Mouse (Mus musculus) lung, adult 18-20 months (tissue): ENCODE measurements at regions not wholly inside any gene's neighbourhood (a gene's known extent, or its start where the extent isn't known, plus 50 kb on each side); places are given as distances from the start of the nearest gene placed in this dataset.

Experiments used
- DNase-seq, 2 experiments: peaks; one replicate each; pipeline ENCODE4 v3.0.0; 2022; ENCODE audit warnings: mixed read lengths in 2 of 2

DNA sequence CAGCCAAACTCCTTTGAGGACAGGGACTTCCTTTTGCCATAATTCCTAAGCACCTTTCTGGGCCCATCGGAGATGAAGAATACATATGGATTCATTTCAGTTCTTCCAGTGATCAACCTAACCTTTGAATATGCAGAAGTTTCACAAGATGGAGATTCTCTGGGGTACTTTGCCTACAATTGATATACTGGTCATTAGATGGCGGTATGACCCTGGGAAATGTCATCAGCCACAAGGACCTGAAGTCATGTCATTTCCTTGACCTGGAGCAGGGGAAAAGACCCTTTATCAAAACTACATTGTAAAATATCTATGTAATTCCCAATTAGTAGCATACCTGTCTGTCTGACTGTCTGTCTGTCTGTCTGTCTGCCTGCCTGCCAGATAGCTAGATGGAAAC lies 164.0 kb upstream of the Slc24a3 start:
- DNase-seq: no peak

DNA sequence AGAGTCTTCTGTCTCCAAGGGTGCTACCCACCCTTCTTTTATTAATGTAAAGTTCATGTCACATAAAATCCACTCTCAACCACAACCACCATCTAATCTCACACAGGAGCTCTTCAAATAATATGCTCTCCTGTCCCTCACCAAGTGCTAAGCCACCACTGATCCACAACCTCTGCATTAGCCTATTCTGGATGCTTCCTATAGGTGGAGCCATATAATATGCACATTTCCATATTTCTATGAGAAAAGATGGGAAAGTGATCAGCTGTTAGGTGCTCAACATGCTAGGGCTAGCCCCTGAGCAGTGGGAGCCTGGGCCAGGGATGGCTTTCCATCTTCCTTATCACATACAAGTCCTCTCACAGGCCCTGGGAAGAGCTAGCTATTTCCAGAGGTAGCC lies 156.9 kb upstream of the Slc24a3 start:
- DNase-seq: no peak

DNA sequence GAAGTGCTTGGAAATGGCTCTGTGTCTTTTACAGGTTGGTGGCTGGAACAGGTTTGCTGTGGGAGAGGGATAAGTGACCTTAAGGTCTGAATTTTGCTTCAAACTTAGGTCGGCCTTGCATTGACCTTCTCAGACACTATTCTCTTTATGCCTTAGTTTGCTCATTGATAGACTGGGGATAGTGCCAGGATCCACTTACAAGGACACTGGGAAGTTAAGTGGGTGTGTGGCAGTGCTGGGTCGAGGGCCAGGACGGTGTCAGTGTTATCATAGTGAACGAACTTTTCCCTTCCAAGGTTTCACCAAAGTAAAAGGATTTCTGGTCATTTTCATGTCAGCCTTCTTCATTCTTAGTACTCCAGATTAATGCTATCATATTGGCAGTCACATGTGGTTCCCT lies 156.3 kb upstream of the Slc24a3 start:
- no peak for DNase-seq

GRCm38 (mm10) chr2:145015951-145016350 lies 151.6 kb upstream of the Slc24a3 start:
- no peak for DNase-seq

GRCm38 (mm10) chr2:145016939-145017338 lies 150.6 kb upstream of the Slc24a3 start:
- no peak for DNase-seq

DNA sequence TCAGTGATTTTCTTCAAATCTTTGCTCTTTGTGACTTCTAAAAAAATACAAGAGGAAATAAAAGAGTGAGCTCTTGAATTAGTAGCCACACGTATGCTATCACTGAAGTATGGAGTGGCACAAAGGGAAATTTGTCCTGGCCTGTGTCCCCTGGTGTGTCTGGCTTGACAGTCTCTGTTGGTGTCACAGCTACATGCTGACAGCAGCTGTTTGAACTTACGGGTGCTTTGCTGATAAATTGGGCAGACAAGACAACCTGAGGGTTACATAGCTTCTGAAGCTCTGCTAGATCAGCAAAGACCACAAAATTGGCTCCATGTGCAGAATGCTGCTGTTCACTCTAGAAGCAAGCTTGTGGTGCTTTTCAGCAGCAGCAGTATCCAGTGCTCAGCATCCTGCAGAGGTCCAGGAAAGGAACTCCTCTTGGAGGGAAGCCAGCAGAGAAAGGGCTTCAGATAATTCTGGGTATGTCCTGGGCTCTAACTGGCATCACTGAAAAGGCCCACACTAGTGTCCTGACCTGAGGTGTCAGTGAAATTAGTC lies 149.9 kb upstream of the Slc24a3 start:
- DNase-seq: no peak

DNA sequence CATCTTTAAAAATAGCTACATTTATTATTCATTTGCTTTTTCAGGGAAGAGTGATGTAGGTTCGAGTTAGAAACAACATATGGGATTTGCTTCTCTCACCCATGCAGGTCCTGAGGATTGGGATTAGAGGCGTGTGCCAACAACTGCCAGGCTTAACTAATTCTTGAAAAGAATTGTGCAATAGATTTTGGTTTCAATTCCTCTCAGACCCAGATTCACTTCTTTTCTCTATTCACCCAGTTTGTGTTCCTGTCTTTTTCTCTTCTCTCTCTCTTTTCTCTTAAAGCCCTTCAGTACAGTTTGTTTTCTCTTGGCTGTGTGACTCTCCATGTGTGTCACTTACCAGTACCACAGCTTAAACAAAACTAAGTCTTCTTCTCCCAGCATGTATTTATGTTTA lies 119.8 kb upstream of the Slc24a3 start:
- DNase-seq: peak in 1 of 2 experiments; percentile 1

DNA sequence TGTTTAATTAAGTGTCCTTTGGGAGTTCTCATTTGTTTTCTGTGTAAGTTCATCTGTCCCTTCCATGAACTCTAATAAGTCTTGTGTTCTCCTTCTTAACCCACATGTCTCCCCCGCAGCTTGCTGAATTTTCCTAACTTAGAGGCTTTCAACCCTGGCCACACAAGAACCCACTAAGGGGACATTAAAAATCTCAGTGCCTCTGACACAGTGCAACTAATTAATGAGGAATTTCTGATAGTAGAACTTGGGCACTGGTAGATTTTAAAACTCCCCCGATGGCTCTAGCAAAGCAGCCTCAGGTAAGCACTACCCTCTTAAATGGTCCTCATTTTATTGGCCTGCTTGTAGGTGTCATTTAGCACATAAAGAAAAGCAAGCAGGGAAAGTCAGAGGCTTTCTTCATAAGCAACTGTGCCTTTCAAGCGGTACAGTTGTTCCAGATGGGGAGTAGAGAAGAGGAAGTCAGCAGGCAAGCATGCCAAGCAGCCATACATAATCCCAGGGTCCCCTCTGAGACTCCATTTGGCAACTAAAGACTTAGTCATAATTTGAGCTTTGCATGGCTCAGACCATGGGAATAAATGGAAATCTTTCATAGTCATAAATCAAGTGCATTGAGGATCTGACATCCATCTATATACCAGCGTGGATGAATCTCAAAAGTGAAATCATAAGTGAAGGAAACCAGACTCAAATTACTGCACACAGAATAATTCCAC lies 117.7 kb upstream of the Slc24a3 start:
- DNase-seq: no peak

DNA sequence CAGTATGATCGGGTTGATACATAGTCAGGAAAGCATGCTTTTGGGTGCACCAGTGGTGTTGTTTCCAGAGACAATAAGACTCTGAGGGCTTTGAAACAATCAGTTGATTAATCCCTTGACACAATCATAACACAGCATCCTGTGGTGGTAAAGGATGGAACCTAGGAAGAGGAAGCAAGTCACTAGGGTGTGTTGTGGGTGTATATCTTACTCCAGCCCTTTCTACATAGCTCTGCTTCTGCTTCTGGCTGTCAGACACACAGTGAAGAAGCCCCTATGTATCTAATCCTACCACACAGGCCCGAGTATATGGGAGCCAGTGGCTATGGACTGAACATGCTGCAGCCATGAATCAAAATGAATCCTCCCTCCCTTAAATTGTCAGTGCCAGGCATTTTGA lies 115.1 kb upstream of the Slc24a3 start:
- no peak for DNase-seq

- DNase-seq: no peak
These were observed 111.3 kb upstream of the Slc24a3 start for GRCm38 (mm10) chr2:145056219-145056618.

- no peak for DNase-seq
These were observed 110.8 kb upstream of the Slc24a3 start for GRCm38 (mm10) chr2:145056762-145057161.

DNA sequence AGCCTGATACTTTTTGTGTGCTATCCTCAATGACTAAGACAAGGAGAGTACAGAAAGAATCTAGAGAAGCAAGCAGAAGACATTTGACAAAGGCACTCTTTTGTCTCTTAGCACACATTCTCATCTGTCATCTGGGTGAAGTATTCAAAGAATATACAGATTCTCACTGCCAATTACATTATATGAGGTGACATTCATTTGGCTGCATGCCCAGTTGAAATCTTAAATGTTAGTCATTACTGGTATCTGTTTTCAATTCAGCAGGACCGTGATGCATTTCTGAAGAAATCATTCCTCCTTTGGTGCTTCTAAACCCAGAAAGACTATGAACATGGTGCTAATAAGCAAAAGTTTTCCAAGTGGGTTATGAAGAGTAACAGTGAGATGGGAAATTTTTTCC lies 97.6 kb upstream of the Slc24a3 start:
- no peak for DNase-seq

- no peak for DNase-seq
These were observed 85.6 kb upstream of the Slc24a3 start for GRCm38 (mm10) chr2:145081926-145082325.

DNA sequence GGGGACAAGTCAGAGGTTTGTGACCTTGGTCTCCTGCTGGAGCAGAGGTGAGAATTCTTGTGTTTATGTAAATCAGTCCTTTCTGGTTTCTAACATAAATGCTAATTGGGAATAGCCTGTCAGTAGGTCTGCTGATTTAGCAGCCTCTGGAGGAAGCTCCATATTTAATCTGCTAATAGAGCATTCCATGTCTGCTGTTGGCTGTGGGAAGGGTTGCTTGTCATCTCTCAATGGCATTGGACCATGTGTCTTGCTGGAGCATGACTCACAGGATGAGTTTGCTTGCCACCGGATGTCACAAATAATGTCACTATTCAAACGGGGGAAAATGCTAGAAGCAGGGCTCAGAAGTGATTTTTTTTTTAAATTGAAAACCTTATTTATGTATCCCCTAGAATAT lies 82.9 kb upstream of the Slc24a3 start:
- DNase-seq: no peak

DNA sequence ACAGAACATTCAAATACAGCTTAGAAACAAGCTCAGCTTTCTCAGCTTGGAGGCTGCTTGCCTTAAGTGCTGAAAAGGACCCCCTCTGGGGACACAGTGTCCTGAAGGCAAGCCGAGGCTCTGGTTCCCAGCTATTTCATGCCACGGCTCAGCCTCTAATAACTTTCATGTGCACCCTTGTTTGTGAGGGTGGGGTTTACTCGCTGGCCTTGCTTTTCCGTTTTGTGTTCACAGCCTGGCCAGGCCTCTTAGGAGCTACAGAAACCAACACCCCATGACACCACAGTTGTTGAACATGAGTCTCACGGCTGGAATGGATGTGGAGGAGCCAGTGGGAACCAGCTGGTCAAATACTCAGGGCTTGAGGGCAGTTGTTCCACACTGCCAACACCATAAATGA lies 81.4 kb upstream of the Slc24a3 start:
- no peak for DNase-seq

DNA sequence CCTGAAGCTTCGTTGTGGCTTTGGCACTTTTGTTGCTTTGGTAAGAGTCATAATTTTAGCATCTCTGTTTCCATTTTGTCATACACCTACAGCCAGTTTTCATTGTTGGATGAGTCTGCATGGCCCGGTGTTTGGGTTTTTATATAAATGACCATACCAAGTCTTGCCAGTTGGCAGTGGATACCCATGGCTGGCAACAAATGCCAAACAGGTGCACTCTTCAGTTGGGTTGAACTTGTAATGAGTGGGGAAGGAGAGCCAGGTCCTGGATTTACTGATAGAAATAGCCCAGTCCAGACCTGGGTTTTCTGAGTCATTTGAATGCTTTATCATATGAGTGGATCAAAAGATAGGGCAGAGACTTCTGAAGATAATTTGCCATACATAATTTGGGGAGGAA lies 64.3 kb upstream of the Slc24a3 start:
- no peak for DNase-seq

DNA sequence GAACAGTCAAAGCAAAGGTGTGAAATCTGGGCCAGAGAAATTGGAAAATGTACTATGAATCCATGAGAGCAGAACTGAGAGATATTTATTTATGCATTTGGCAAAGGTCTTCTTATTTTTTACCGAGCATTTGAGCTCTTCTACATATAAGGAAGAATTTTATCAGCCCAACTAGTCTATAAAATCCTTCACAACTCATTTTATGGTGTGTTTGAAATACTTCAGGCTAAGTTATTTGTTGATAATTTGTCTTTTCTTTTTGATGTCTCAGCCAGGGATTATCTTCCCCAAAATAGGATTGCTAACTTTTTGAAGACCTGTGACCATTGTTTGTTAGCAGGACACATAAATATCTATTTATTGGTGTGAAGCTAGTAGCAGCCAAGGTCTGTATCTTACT lies 55.9 kb upstream of the Slc24a3 start:
- DNase-seq: no peak

- no peak for DNase-seq
These were observed 52.5 kb upstream of the Slc24a3 start for GRCm38 (mm10) chr2:145115043-145115442.
